Mouse (Mus musculus): ENCODE results near the gene Iffo2. TPM values are rescaled to one million over a fixed set of nuclear protein-coding genes. Genes with fewer than 3 reads are reported as not detected.

Iffo2 gene
- polyA plus RNA-seq, 1 experiment from 2014 or later, result 4.4 TPM

GRCm38 (mm10) chr4:139622373-139623282 is 92.3 kb downstream of the Iffo2 start, which contains the start of gene Aldh4a1:
TSS of gene Aldh4a1 (plus strand) at chr4:139622866.
- H3K4me3 ChIP-seq (ENCODE audit: control insufficient read depth in 1 of 2, insufficient read depth in 1 of 2, low read depth in 1 of 2, low read length in 2 of 2), result peak within 1 kb of the TSS; percentile 60 to 70
- WGBS, result under 1% methylated on average over 34 of the region's 38 CpGs
- no peaks in the 10 kb centered on the region for H3K27me3 ChIP-seq (ENCODE audit: control insufficient read depth, insufficient read depth, low read length)
- peaks cover 4 to 19% of the 10 kb centered on the region in 2 experiments for H3K4me1 ChIP-seq (ENCODE audit: control insufficient read depth in 2 of 2, insufficient read depth in 2 of 2, low read length in 2 of 2)
- H3K9ac ChIP-seq (ENCODE audit: low read length), result peak within 1 kb of the TSS; percentile 81
- H3K4me2 ChIP-seq (ENCODE audit: low read length), result peak within 1 kb of the TSS; percentile 89
- peaks cover 5% of the 10 kb centered on the region for H3K36me3 ChIP-seq (ENCODE audit: control insufficient read depth, insufficient read depth, low read length)
- no peaks in the 10 kb centered on the region for H3K9me3 ChIP-seq (ENCODE audit: control insufficient read depth, low read length)
- H3K27ac ChIP-seq (replicated peaks in 1 of 2; ENCODE audit: control insufficient read depth in 1 of 2, insufficient read depth in 1 of 2, low read depth in 2 of 2, low read length in 2 of 2), result peak within 1 kb of the TSS; percentile 73 to 78
- peak; percentile 98 for ATAC-seq (ENCODE audit: insufficient number of reproducible peaks, insufficient read depth, low FRiP score, low read depth)

GRCm38 (mm10) chr4:139623434-139624115 is 93.2 kb downstream of the Iffo2 start:
- H3K9me3 ChIP-seq (ENCODE audit: control insufficient read depth, low read length), result no peaks in the 10 kb centered on the region
- peak overlapping the region; percentile 89 for H3K4me2 ChIP-seq (ENCODE audit: low read length)
- WGBS, result 29% methylated on average over 21 of the region's 21 CpGs
- peak overlapping the region; percentile 81 for H3K9ac ChIP-seq (ENCODE audit: low read length)
- peak overlapping the region; percentile 60 to 70 for H3K4me3 ChIP-seq (ENCODE audit: control insufficient read depth in 1 of 2, insufficient read depth in 1 of 2, low read depth in 1 of 2, low read length in 2 of 2)
- no peak for ATAC-seq (ENCODE audit: insufficient number of reproducible peaks, insufficient read depth, low FRiP score, low read depth)
- H3K4me1 ChIP-seq (ENCODE audit: control insufficient read depth in 2 of 2, insufficient read depth in 2 of 2, low read length in 2 of 2), result peaks cover 4 to 19% of the 10 kb centered on the region in 2 experiments
- no peak overlapping the region for H3K27ac ChIP-seq (replicated peaks in 1 of 2; ENCODE audit: control insufficient read depth in 1 of 2, insufficient read depth in 1 of 2, low read depth in 2 of 2, low read length in 2 of 2)
- peaks cover 3% of the 10 kb centered on the region for H3K36me3 ChIP-seq (ENCODE audit: control insufficient read depth, insufficient read depth, low read length)
- H3K27me3 ChIP-seq (ENCODE audit: control insufficient read depth, insufficient read depth, low read length), result no peaks in the 10 kb centered on the region

- Histone ChIP-seq H3K27me3 (ENCODE audit: control insufficient read depth, insufficient read depth, low read length) (no peaks in the 10 kb centered on the region), H3K4me3 (ENCODE audit: control insufficient read depth in 1 of 2, insufficient read depth in 1 of 2, low read depth in 1 of 2, low read length in 2 of 2) (no peak overlapping the region), H3K36me3 (ENCODE audit: control insufficient read depth, insufficient read depth, low read length) (no peaks in the 10 kb centered on the region; the same call in 1 of the 2 replicates), H3K4me2 (ENCODE audit: low read length) (peak overlapping the region; percentile 89; the same call in 1 of the 2 replicates), H3K9me3 (ENCODE audit: control insufficient read depth, low read length) (no peaks in the 10 kb centered on the region), H3K4me1 (ENCODE audit: control insufficient read depth in 2 of 2, insufficient read depth in 2 of 2, low read length in 2 of 2) (peaks cover 4 to 19% of the 10 kb centered on the region in 2 experiments), H3K27ac (replicated peaks in 1 of 2; ENCODE audit: control insufficient read depth in 1 of 2, insufficient read depth in 1 of 2, low read depth in 2 of 2, low read length in 2 of 2) (no peak overlapping the region), H3K9ac (ENCODE audit: low read length) (no peak overlapping the region)
- 68% methylated on average over 5 of the region's 5 CpGs for WGBS
- no peak for ATAC-seq (ENCODE audit: insufficient number of reproducible peaks, insufficient read depth, low FRiP score, low read depth)
These were observed 93.8 kb downstream of the Iffo2 start for GRCm38 (mm10) chr4:139624116-139624489.

DNA sequence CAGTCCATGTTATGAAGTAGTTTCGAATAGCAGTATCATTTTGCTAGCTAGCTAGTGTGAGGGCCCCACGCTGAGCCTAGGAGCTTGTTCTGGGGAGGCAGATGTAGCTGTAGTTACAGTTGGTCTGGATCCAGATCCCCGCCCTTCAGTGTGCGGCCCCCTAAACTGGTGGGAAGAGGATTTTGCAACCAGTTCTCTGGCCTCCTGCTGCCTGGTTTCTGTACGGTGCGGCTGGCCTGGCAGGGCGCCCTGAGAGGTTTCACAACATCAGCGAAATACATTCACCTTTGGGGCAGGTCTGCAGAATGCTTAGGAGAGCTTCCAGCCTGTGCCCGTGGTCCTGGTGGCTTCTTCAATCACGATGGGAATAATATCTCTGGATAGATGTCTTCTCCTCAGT is 94.4 kb downstream of the Iffo2 start:
- H3K36me3 ChIP-seq (ENCODE audit: control insufficient read depth, insufficient read depth, low read length), result no peaks in the 10 kb centered on the region; the same call in 1 of the 2 replicates
- H3K27ac ChIP-seq (replicated peaks in 1 of 2; ENCODE audit: control insufficient read depth in 1 of 2, insufficient read depth in 1 of 2, low read depth in 2 of 2, low read length in 2 of 2), result no peak overlapping the region
- no peak overlapping the region for H3K4me2 ChIP-seq (ENCODE audit: low read length)
- H3K9ac ChIP-seq (ENCODE audit: low read length), result no peak overlapping the region
- H3K9me3 ChIP-seq (ENCODE audit: control insufficient read depth, low read length), result no peaks in the 10 kb centered on the region
- peaks cover 4 to 19% of the 10 kb centered on the region in 2 experiments for H3K4me1 ChIP-seq (ENCODE audit: control insufficient read depth in 2 of 2, insufficient read depth in 2 of 2, low read length in 2 of 2)
- no peak for ATAC-seq (ENCODE audit: insufficient number of reproducible peaks, insufficient read depth, low FRiP score, low read depth)
- H3K27me3 ChIP-seq (ENCODE audit: control insufficient read depth, insufficient read depth, low read length), result no peaks in the 10 kb centered on the region
- no peak overlapping the region for H3K4me3 ChIP-seq (ENCODE audit: control insufficient read depth in 1 of 2, insufficient read depth in 1 of 2, low read depth in 1 of 2, low read length in 2 of 2)
- 78% methylated on average over 10 of the region's 10 CpGs for WGBS

DNA sequence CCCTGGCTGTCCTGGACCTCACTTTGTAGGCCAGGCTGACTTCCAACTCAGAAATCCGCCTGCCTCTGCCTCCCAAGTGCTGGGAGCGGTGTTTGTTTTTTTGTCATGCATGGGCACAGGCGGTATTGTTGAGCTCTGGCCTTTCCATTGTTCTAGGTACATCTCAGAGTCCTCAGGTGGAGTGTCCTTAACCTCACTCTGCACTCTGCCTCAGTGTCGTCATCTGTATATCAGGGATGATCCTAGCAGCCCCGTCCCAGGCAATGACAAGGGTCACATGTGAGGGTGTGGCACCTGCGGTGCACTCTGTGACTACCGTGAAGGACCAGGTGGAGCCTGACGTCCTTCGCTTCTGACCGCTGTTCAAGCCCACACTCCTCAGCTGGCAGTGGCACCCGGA is 97.0 kb downstream of the Iffo2 start:
- WGBS, result 90% methylated on average over 11 of the region's 11 CpGs
- peaks cover 4 to 12% of the 10 kb centered on the region in 2 experiments for H3K4me1 ChIP-seq (ENCODE audit: control insufficient read depth in 2 of 2, insufficient read depth in 2 of 2, low read length in 2 of 2)
- H3K27ac ChIP-seq (replicated peaks in 1 of 2; ENCODE audit: control insufficient read depth in 1 of 2, insufficient read depth in 1 of 2, low read depth in 2 of 2, low read length in 2 of 2), result no peak overlapping the region
- no peak overlapping the region for H3K4me2 ChIP-seq (ENCODE audit: low read length)
- H3K36me3 ChIP-seq (ENCODE audit: control insufficient read depth, insufficient read depth, low read length), result no peaks in the 10 kb centered on the region
- no peaks in the 10 kb centered on the region for H3K27me3 ChIP-seq (ENCODE audit: control insufficient read depth, insufficient read depth, low read length)
- no peaks in the 10 kb centered on the region for H3K9me3 ChIP-seq (ENCODE audit: control insufficient read depth, low read length)
- no peak for ATAC-seq (ENCODE audit: insufficient number of reproducible peaks, insufficient read depth, low FRiP score, low read depth)
- H3K9ac ChIP-seq (ENCODE audit: low read length), result no peak overlapping the region
- no peak overlapping the region for H3K4me3 ChIP-seq (ENCODE audit: control insufficient read depth in 1 of 2, insufficient read depth in 1 of 2, low read depth in 1 of 2, low read length in 2 of 2)

- WGBS, result 64% methylated on average over 10 of the region's 10 CpGs
- Histone ChIP-seq H3K4me3 (ENCODE audit: control insufficient read depth in 1 of 2, insufficient read depth in 1 of 2, low read depth in 1 of 2, low read length in 2 of 2) (no peak overlapping the region), H3K27ac (replicated peaks in 1 of 2; ENCODE audit: control insufficient read depth in 1 of 2, insufficient read depth in 1 of 2, low read depth in 2 of 2, low read length in 2 of 2) (no peak overlapping the region), H3K36me3 (ENCODE audit: control insufficient read depth, insufficient read depth, low read length) (no peaks in the 10 kb centered on the region), H3K4me1 (ENCODE audit: control insufficient read depth in 2 of 2, insufficient read depth in 2 of 2, low read length in 2 of 2) (no peaks in the 10 kb centered on the region; a peak in 2 of 4 replicates), H3K9me3 (ENCODE audit: control insufficient read depth, low read length) (no peaks in the 10 kb centered on the region), H3K27me3 (ENCODE audit: control insufficient read depth, insufficient read depth, low read length) (no peaks in the 10 kb centered on the region), H3K4me2 (ENCODE audit: low read length) (no peak overlapping the region), H3K9ac (ENCODE audit: low read length) (no peak overlapping the region)
- no peak for ATAC-seq (ENCODE audit: insufficient number of reproducible peaks, insufficient read depth, low FRiP score, low read depth)
These were observed 99.8 kb downstream of the Iffo2 start for GRCm38 (mm10) chr4:139630171-139630570.

- H3K9me3 ChIP-seq (ENCODE audit: control insufficient read depth, low read length), result no peaks in the 10 kb centered on the region
- ATAC-seq (ENCODE audit: insufficient number of reproducible peaks, insufficient read depth, low FRiP score, low read depth), result no peak
- no peak overlapping the region for H3K27ac ChIP-seq (replicated peaks in 1 of 2; ENCODE audit: control insufficient read depth in 1 of 2, insufficient read depth in 1 of 2, low read depth in 2 of 2, low read length in 2 of 2)
- no peak overlapping the region for H3K4me3 ChIP-seq (ENCODE audit: control insufficient read depth in 1 of 2, insufficient read depth in 1 of 2, low read depth in 1 of 2, low read length in 2 of 2)
- H3K9ac ChIP-seq (ENCODE audit: low read length), result no peak overlapping the region
- H3K4me2 ChIP-seq (ENCODE audit: low read length), result no peak overlapping the region
- 58% methylated on average over 5 of the region's 5 CpGs for WGBS
- no peaks in the 10 kb centered on the region; a peak in 2 of 4 replicates for H3K4me1 ChIP-seq (ENCODE audit: control insufficient read depth in 2 of 2, insufficient read depth in 2 of 2, low read length in 2 of 2)
- no peaks in the 10 kb centered on the region for H3K27me3 ChIP-seq (ENCODE audit: control insufficient read depth, insufficient read depth, low read length)
- 0 out of 2 replicates have a peak, but pooled peaks cover 4% of the 10 kb centered on the region for H3K36me3 ChIP-seq (ENCODE audit: control insufficient read depth, insufficient read depth, low read length)
These were observed 100.8 kb downstream of the Iffo2 start for GRCm38 (mm10) chr4:139631141-139631540.

Data from heart, embryonic 14.5 days (tissue).